Mouse (Mus musculus) bone marrow, adult 2 months (tissue): ENCODE measurements around the gene Tnpo3. TPM values are rescaled to one million over a fixed set of nuclear protein-coding genes. Genes with fewer than 3 reads are reported as not detected.

Experiments
- H3K27ac ChIP-seq: fragments of 200-500 bp; 2 replicates; pipeline ENCODE4 v1.5.1; 2012; ENCODE audit warnings: low read depth, mild to moderate bottlenecking, control low read depth, inconsistent platforms, low read length; ENCODE audit not compliant: control insufficient read depth, poor library complexity, insufficient read depth
- H3K4me1 ChIP-seq: fragments of 200-500 bp; 2 replicates; pipeline ENCODE4 v1.6.1; 2011; ENCODE audit warnings: low read length; ENCODE audit not compliant: control insufficient read depth, insufficient read depth
- H3K4me3 ChIP-seq: fragments of 200-500 bp; replicated peaks from 2 replicates; pipeline ENCODE3; 2011; ENCODE audit warnings: mild to moderate bottlenecking, low read depth, low read length, control low read depth; ENCODE audit not compliant: control insufficient read depth
- CTCF ChIP-seq: fragments of 200-500 bp; IDR thresholded peaks from 2 replicates; pipeline ENCODE4 v1.5.1; 2011; ENCODE audit warnings: low read length, control low read depth; ENCODE audit not compliant: control insufficient read depth, insufficient read depth
- POLR2A ChIP-seq: fragments of 200-500 bp; IDR thresholded peaks from 2 replicates; pipeline ENCODE4 v1.6.1; 2011; ENCODE audit warnings: low read depth, mild to moderate bottlenecking, control low read depth, low read length, borderline replicate concordance; ENCODE audit not compliant: control insufficient read depth
- WGBS: fragments of 180-500 bp; shearing (Covaris S2); methylation state at CpG from one replicate; pipeline ENCODE4 v1.1.7; 2018; 5-methylcytosine and 5-hydroxymethylcytosine counted together
- polyA plus RNA-seq: library from polyadenylated mRNA; stranded (reverse); fragments of >200 nt; gene quantifications from 2 replicates; pipeline ENCODE4 v1.2.4, GENCODE M21; 2011; ENCODE audit warnings: low replicate concordance; ENCODE audit not compliant: missing spikeins, insufficient read depth, insufficient read length

Gene Tnpo3
- polyA plus RNA-seq, 1 experiment, result 33.0 TPM

DNA sequence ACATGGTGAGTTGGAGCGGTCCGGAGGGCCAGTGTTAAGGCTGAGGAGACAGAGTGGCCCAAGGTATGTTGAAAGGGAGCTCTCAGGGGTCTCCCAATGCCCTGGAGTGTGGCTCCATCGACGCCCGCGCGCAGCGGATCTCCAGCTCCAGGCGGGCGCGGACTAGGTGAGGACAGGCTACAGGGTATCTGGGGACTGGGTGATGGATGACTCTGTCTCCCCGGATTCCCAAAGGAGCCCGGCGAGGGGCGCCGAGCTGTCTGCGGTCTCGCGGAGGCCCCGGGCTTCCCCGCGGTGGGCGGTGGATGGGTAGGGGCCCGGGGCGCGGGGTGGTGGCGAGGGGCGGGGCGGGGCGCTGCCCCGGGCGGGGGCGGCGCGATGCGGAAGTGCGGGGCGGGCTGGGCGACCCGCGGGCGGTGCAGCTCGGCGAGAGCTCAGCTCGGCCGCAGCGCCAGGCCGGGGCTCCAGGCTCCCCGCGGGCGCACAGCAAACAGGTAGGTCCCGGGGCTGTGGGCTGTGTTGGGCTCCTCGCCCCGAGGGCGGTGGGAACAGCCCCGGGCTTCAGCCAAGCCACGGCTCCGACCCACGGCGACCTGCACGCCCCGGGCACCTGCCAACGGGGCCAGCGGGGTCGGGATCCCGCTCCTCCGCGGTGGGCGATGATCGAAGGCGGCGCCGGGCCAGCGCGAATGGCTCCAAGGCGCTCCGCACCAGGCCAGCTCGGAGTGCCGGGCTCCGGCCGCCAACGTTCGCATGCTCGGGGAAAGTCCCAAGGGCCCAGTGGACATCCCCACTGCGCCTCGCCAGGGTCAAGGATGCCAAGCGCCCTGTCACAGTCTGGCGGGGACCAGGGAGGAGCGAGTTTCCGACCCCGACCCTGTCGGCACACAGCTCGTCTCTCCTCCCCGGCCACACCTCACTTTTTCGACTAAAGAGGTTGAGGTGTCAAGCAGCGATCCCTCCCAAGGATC lies 83.1 kb downstream of the Tnpo3 start, which contains the start of gene Irf5:
TSS of gene Irf5 (plus strand) at position 345 of the 971 bp plus-strand sequence.
- H3K4me3 ChIP-seq, result peak within 1 kb of the TSS; percentile 84
- peak within 1 kb of the TSS; percentile 88 for H3K27ac ChIP-seq
- WGBS, result 2% methylated on average over 86 of the region's 96 CpGs
- peaks cover 6% of the 10 kb centered on the region for H3K4me1 ChIP-seq
- TF ChIP-seq CTCF, result no peak
- peak; percentile 63; the same call in 1 of the 2 replicates for TF ChIP-seq POLR2A

DNA sequence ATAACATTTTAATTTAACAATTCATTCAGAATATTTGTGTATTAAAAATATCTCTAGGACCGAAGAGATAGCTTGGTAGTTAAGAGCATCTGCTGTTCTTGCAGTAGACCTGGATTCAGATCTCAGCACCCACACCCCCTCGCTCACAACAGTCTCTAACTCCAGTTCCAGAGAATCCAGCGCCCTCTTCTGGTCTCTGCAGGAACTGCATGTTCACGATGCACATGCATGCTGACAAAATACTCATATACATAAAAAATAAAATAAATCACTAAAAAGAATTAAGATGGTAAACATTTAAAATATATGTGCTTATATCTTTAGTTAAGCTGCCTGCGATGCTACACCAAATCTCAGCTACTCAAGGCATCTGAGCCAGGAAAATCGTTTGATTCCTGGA lies 84.4 kb downstream of the Tnpo3 start:
- H3K4me3 ChIP-seq, result no peak overlapping the region
- H3K4me1 ChIP-seq, result peaks cover 6% of the 10 kb centered on the region
- TF ChIP-seq CTCF (peak; percentile 42), POLR2A (no peak)
- 72% methylated on average over 6 of the region's 6 CpGs for WGBS
- H3K27ac ChIP-seq, result no peak overlapping the region

DNA sequence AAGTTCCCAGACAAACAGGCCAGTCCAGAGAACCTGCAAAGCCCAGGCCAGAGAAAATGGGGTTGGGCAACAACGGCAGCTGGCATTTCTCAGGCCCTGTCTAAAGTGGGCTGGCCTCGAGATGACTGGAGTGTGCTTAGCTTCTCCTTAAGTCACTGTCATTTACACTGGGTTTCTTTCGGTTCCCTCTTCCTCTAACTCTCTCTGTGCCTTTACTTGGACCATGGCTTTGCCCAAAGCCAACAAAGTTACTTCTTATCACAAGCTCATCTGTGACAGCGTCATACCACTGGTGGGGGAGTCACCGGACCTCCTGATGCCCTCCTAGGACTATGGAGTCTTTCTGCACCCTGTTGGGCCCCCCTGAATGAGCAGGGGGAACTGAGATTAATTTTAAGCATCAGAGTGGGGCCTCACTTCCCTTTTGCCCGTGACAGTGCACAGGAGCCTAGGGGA lies 85.6 kb downstream of the Tnpo3 start:
- WGBS, result 9% methylated on average over 6 of the region's 6 CpGs
- no peak for TF ChIP-seq CTCF
- no peak for TF ChIP-seq POLR2A
- peak overlapping the region; percentile 79 for H3K27ac ChIP-seq
- H3K4me1 ChIP-seq, result peaks cover 2% of the 10 kb centered on the region
- H3K4me3 ChIP-seq, result no peak overlapping the region

DNA sequence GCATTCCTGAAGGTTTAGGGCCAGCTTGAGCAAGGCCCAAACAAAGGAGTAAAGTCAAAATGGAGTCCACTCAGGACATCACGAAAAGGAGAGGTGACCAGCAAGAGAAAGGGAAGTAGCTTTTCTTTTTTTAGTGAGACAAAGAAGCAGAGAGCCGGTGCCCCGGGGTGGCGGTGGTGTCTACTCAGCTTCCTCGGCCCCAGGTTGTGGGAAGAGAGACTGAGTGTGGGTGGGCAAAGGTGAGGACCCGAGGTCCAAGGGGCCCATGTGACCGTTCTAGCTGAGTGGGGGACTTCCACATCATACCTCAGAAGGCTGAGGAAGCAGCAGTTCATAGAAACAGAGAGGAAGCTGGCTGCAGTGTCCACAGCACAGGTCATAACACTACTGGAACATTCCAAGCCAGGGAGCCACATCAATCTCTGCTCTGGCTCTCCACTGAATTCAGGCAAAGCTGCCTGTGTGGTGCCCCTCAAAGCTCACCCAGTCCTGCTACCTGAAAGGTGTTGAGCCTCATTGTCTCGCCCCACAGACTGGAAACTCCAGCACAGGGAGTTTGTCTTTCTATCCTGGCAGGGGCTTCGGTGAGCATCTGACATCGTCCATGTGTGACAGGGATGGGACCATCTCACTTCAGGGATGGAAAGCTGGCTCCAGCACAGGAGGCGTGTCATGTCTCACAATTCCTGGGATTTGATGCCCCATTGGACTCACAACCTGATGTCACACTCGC lies 86.2 kb downstream of the Tnpo3 start:
- Histone ChIP-seq H3K4me1 (peaks cover 2% of the 10 kb centered on the region), H3K27ac (peak overlapping the region; percentile 79), H3K4me3 (no peak overlapping the region)
- WGBS, result 32% methylated on average over 12 of the region's 12 CpGs
- TF ChIP-seq CTCF (no peak), POLR2A (no peak)

DNA sequence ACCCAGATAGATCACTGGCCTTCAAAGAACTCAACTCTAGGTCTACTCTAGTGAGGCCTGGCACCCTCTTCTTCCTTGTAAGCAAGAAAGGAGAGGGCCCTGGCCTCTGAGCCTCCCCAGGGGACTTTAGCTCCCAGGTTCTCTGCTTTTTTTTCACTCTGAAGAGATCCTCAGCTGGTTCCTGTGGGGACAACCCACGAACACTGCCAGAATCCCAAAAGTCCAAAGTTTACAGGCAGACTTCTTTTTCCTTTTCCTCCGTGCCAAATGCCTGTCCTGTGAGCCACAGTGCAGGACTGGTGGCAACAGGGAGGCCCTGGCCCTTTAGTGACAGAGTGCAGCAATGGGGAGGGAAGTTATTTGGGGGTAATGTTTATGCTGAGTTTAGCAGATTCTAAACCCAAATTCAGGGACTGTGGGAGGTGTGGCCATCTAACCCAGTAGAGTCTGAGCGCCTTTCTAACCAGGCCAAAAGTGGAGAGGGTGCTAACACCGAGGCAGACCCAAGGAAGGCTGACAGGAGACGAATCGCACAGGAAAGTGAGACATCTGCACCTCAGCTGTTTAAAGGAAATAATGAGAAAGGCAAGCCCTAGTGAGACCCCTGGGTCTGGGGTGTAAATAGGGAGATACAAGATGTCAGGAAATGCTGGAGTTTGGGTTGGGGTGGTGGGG lies 86.9 kb downstream of the Tnpo3 start:
- WGBS, result 58% methylated on average over 6 of the region's 6 CpGs
- Histone ChIP-seq H3K4me1 (peaks cover 2% of the 10 kb centered on the region), H3K4me3 (no peak overlapping the region), H3K27ac (peak overlapping the region; percentile 79)
- TF ChIP-seq POLR2A (no peak), CTCF (no peak)

DNA sequence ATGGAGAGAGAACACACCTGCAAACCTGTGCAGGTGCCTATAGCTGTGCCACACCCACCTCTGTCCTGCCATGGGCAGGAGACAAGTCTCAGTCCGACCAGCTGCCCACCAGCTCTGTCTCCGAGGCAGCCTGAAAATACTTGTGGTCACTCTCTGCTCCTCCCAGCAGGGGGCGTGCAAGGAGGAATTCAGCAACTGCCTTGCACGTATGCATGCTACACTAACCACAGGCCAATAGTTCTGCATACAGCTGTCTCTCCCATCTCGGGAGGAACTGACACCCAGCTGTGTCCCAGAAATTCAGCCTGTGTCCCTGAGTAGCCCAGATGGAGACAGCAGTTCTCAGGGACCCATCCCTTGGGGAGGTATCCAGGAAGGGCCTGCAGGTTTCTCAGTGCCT lies 92.5 kb downstream of the Tnpo3 start:
- under 1% methylated on average over 5 of the region's 5 CpGs for WGBS

DNA sequence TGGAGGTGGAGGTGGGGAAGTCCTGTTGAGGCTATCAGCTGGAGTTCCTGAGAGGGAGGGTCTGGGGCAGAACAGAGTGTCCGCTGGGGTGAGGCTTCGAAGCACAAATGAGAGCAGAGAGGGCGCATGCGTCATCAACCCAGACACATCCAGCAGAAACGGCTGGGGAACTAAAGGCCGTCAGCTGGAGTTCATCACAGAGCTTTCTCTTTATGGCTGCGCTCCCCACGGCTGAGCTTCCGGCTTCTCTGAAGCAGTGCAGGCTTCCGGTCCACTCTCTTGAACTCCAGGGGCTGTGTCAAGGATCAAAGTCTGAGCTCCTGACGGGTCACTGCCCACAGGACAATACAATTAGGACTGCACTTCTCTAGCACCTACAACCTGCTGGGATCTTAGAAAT lies 96.4 kb downstream of the Tnpo3 start:
- H3K4me3 ChIP-seq, result no peak overlapping the region
- H3K4me1 ChIP-seq, result no peaks in the 10 kb centered on the region
- no peak for TF ChIP-seq POLR2A
- no peak for TF ChIP-seq CTCF
- 2% methylated on average over 11 of the region's 11 CpGs for WGBS
- H3K27ac ChIP-seq, result no peak overlapping the region

More for the DNA sequence above, 92.5 kb downstream of the Tnpo3 start:
- H3K27ac ChIP-seq, result no peak overlapping the region
- no peaks in the 10 kb centered on the region for H3K4me1 ChIP-seq
- no peak overlapping the region for H3K4me3 ChIP-seq
- TF ChIP-seq CTCF (peak; percentile 97), POLR2A (no peak)

DNA sequence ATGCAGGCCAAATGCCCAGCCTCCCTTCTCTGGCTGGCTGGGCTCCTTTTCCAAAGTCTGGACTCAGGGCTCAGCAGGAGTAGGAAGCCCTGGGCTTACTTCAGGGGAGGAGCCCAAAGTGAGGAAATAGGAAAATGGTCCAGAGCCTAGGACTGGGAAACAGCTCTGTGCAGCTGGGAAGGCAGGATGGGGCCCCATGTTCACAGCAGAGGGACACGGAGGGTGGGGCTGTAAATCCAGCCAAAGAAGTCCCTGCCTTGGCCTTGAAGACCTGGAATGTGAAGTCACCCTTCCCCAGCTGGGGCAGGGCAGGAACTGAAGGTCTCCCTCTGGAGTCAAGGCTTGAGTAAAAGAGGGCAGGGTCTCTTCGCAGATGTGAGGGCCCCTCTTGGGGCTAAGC lies 100.6 kb downstream of the Tnpo3 start:
- WGBS, result 79% methylated on average over 2 of the region's 2 CpGs
- no peak for TF ChIP-seq POLR2A
- no peak for TF ChIP-seq CTCF
- Histone ChIP-seq H3K4me3 (no peak overlapping the region), H3K27ac (no peak overlapping the region), H3K4me1 (no peaks in the 10 kb centered on the region)
